Mouse (Mus musculus): Measurements from ENCODE around the gene Ceacam1. TPM values are rescaled to one million over a fixed set of nuclear protein-coding genes. Genes with fewer than 3 reads are reported as not detected.
"Not testable (repeated sequence)": the region's sequence is repeated elsewhere in the genome, so short reads cannot be mapped to it uniquely, and the experiment has no call there.

The Ceacam1 gene
- polyA plus RNA-seq, 1 experiment from 2014 or later: 54.7 TPM

DNA sequence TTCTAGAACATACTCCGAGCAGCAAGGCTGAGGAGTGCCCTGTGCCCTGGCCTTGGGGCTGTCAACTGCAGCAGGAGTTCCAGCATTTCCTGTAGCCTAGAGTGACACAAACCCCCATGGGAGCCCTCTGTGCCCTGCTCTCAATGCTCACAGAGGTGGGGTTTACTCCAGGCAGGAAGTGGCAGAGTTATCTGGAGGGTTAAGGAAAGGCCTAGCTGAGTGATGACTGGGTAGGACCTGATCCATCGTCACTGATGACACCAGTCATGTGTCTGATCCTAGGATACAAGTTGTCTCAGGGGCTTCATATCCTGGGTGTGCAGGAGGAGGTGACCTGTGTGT is 320 bp upstream of the Ceacam1 start:
- not testable (repeated sequence) for H3K27me3 ChIP-seq (replicated peaks); H3K27ac ChIP-seq; H3K4me2 ChIP-seq; H3K9me3 ChIP-seq; H3K9ac ChIP-seq; H3K36me3 ChIP-seq; H3K4me1 ChIP-seq; H3K4me3 ChIP-seq (replicated peaks)
- ATAC-seq (ENCODE audit: insufficient read depth, low FRiP score, low read depth): peak; percentile 4; the same call in 1 of the 2 replicates
- WGBS: 53% methylated on average over 2 of the region's 2 CpGs

DNA sequence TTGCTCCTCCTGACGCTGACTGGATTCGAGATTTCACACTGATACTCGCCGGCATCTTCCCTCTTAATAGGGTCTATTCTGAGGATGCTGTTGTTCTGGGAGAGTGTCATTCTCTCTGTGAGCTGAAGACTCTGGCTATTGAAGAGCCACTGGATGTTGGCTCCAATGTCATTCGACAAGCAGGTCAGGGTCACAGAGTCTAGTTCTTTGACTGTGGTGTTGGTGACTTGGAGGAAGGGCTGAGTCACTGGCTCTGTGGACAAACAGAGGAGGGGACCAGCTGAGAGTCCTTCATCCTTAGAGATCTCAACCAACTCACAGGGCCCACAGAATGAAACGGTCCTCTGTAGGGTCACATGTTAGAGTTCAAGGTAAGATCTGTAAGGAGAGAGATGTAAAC is 5.6 kb downstream of the Ceacam1 start:
- not testable (repeated sequence) for H3K27ac ChIP-seq; H3K9me3 ChIP-seq; H3K9ac ChIP-seq; H3K36me3 ChIP-seq; ATAC-seq (ENCODE audit: insufficient read depth, low FRiP score, low read depth); H3K4me2 ChIP-seq; H3K4me3 ChIP-seq (replicated peaks); H3K4me1 ChIP-seq; H3K27me3 ChIP-seq (replicated peaks)
- WGBS: 86% methylated on average over 6 of the region's 6 CpGs

DNA sequence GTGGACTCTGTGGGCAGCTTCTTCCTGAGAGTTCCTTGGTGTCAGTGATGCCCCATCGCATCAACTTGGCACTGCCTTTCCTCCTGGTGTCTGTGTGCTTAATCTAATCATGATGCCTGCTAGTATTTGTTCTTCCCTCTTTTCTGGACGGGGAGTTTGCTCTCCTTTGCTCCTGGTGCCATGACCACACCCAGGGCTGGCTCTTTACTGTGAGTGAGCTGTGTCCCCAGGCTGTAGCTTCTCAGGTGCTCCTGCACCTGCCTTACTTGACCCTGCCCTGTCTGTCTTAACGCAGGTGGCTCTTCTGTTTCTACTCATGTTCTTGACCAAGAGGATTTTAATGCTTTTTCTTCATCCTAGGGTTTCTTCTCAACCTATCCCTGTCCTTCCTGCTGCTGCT is 11.8 kb downstream of the Ceacam1 start:
- not testable (repeated sequence) for H3K4me2 ChIP-seq; H3K9me3 ChIP-seq; H3K9ac ChIP-seq; ATAC-seq (ENCODE audit: insufficient read depth, low FRiP score, low read depth); H3K27me3 ChIP-seq (replicated peaks); H3K4me1 ChIP-seq; H3K36me3 ChIP-seq; H3K27ac ChIP-seq; H3K4me3 ChIP-seq (replicated peaks)
- 63% methylated on average over 3 of the region's 3 CpGs for WGBS

DNA sequence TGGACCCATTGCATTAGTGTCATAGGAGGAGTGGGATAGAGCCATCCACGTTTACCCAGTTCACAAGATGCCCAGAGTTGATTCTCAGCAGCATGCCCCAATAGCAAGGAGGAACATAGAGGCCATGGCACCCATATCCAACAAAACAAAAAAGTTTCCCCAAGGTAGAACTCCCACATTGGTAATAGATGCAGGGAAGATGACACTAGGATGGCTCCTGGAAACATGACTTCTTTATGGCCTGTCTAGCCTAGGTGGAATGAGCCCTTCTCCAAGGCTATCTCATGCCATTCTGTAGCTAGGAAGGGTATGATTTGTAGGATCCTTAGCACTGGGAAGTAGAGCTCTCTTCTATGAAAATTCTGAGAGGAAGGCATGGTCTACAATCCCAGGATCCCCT is 12.4 kb downstream of the Ceacam1 start:
- WGBS: 54% methylated on average over 1 of the region's 1 CpGs

DNA sequence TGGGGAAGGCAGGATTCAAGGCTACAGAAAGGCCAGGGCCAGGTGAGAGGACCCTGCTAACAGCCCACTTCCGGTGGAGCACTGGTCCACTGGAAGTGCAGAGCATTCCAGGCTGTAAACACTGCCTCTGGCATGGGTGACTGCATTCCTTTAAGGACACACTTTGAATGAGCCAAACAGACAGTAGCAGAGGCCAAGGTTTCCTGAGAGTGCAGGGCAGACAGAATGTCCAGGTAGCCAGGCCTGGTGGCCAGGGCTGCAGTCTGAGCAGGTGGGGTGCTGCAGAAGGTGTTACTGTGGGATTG is 15.4 kb downstream of the Ceacam1 start:
- H3K9me3 ChIP-seq; H3K27ac ChIP-seq; H3K27me3 ChIP-seq (replicated peaks); H3K4me3 ChIP-seq (replicated peaks); H3K36me3 ChIP-seq; ATAC-seq (ENCODE audit: insufficient read depth, low FRiP score, low read depth); H3K9ac ChIP-seq; H3K4me1 ChIP-seq; H3K4me2 ChIP-seq: not testable (repeated sequence)
- no CpG with 5 or more reads among the region's 1 CpGs for WGBS

More for the DNA sequence above, 12.4 kb downstream of the Ceacam1 start:
- Histone ChIP-seq H3K4me1 (no peaks in the 10 kb centered on the region), H3K36me3 (no peaks in the 10 kb centered on the region), H3K27me3 (replicated peaks) (no peaks in the 10 kb centered on the region), H3K27ac (no peak overlapping the region), H3K9ac (no peak overlapping the region), H3K4me2 (no peak overlapping the region), H3K4me3 (replicated peaks) (no peak overlapping the region), H3K9me3 (no peaks in the 10 kb centered on the region)
- ATAC-seq (ENCODE audit: insufficient read depth, low FRiP score, low read depth): no peak

DNA sequence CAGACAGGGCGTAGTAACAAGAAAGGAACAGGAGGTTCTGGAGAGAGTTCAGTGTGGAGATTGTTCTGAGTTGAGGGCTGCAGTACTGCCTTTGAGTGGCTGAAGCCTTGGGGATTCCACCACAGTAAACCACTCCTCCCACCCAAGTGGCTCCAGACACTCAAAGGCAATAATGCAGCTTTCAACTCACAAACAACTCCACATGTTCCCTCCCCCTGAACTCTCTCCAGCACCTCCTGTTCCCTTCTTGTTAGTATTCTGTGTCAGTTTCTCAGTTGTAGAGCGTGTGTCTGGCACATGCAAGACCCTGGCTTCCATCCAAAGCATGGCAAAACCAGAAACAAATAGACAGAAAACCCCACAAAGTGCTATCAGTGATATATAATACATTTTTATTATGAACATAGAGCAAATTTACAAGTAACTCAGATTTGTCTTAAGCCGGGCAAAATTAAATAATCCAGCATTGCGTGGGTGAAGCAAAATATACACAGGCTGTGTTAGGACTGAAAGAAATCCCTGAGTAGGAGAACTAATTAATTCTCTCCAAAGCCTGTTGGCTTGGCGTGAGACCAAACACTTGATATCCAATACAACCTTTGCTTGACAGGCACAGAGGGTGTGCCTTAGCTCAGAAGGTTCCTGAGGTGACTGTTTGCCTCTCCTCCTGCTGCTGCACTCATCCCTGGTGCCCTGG is 15.9 kb downstream of the Ceacam1 start:
- WGBS: 59% methylated on average over 4 of the region's 5 CpGs

DNA sequence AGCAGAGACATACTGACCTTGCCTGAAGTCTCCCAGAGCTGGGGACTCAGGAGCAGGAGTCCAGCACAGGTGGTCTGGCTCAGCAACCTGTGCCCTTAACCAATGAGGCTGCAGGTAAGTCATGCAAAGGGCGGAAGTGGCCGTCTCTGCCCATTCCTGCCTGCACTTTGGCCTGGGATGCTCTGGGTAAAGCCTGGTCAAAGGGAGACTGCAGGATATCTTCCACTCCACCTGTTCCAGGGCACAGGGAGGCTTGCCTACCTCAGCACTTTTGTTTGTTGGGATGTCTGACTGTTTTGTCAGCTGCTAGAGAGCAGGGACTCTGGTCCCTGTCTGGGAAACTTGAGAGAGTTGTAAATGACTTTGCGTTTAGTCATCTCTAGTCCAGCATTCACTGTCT is 25.3 kb downstream of the Ceacam1 start:
- Histone ChIP-seq H3K4me2 (no peak overlapping the region), H3K27ac (no peak overlapping the region), H3K9ac (no peak overlapping the region), H3K4me3 (replicated peaks) (no peak overlapping the region), H3K27me3 (replicated peaks) (no peaks in the 10 kb centered on the region), H3K36me3 (no peaks in the 10 kb centered on the region), H3K4me1 (0 out of 2 replicates have a peak, but pooled peaks cover 6% of the 10 kb centered on the region), H3K9me3 (no peaks in the 10 kb centered on the region)
- 77% methylated on average over 3 of the region's 3 CpGs for WGBS
- ATAC-seq (ENCODE audit: insufficient read depth, low FRiP score, low read depth): no peak

More for the DNA sequence above, 15.9 kb downstream of the Ceacam1 start:
- H3K4me3 ChIP-seq (replicated peaks); H3K4me2 ChIP-seq; H3K9me3 ChIP-seq; H3K27me3 ChIP-seq (replicated peaks); H3K9ac ChIP-seq; H3K36me3 ChIP-seq; H3K27ac ChIP-seq; H3K4me1 ChIP-seq; ATAC-seq (ENCODE audit: insufficient read depth, low FRiP score, low read depth): not testable (repeated sequence)

DNA sequence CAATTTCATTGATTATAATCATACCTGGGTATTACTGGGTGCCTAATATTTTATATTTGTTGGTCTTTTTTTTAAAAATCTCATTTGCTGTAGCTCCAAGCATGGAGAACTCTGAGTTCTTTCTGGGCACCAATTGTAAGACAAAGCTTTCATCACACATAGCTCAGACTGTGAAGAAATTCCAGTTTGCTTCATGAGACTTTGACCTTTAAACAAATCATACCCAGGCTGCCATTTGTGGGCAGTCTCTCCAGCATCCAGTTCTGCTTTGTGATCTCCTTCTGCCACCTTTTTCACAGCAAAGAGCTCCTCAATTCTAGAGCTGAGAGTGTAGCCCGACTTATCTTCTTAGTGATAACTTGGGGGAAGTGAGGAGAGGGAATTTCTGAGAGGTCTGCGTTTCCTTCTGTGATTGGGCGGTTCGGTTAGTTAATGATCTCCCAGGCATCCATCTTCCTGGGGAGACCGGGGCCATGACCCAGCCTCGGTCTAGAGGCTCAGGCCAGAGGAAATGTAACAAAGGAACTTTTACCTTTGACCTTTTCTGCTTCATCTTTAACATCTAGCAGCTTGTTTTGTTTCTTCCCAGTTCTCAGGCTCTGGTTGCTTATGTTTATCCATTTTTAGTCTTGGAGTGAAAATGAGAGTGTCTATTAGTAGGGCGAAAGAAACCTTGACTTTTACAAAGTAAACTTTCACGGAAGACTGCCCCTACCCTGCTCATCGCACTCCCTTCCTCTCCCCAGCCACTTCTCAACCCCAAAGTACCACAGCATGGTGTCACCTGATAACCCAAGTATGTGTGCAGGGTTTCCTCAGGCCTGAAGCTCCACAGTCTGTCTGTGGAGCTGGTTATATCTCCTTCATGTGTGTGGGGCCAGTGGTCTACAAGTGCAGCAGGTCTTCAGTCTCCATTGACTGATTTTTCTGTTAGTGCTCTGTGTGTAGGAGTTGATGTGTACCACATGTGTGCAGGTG is 27.2 kb downstream of the Ceacam1 start:
- Histone ChIP-seq H3K4me1 (0 out of 2 replicates have a peak, but pooled peaks cover 6% of the 10 kb centered on the region), H3K9ac (no peak overlapping the region), H3K9me3 (no peaks in the 10 kb centered on the region), H3K4me2 (no peak overlapping the region), H3K36me3 (no peaks in the 10 kb centered on the region), H3K27ac (no peak overlapping the region), H3K4me3 (replicated peaks) (no peak overlapping the region), H3K27me3 (replicated peaks) (no peaks in the 10 kb centered on the region)
- 19% methylated on average over 9 of the region's 9 CpGs for WGBS
- 0 out of 2 replicates have a peak, but pooled peaks have one; percentile 18 for ATAC-seq (ENCODE audit: insufficient read depth, low FRiP score, low read depth)

DNA sequence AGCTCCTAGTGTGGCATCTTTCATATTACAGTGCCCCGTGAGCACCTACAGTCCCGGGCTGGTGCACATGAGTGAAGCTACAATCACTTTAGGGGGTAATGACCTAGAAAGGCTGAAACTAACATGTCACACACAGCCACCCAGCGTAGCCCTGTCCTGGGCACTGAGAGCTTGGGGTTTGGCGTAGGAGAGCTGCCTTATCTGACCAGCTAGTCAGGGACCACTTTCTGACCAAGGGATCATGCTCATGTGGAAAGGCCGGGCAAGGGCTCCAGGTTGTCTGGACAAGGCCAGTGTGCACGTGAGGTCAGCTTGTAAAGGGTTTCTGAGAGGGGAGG is 36.6 kb downstream of the Ceacam1 start:
- no peaks in the 10 kb centered on the region for H3K9me3 ChIP-seq
- WGBS: 80% methylated on average over 6 of the region's 6 CpGs
- peaks cover 9% of the 10 kb centered on the region; the same call in 1 of the 2 replicates for H3K4me1 ChIP-seq
- no peaks in the 10 kb centered on the region for H3K27me3 ChIP-seq (replicated peaks)
- H3K4me3 ChIP-seq (replicated peaks): no peak overlapping the region
- no peak for ATAC-seq (ENCODE audit: insufficient read depth, low FRiP score, low read depth)
- H3K27ac ChIP-seq: 0 out of 2 replicates have a peak overlapping the region, but pooled peaks have one; percentile 33
- H3K4me2 ChIP-seq: no peak overlapping the region
- H3K36me3 ChIP-seq: no peaks in the 10 kb centered on the region
- H3K9ac ChIP-seq: no peak overlapping the region

DNA sequence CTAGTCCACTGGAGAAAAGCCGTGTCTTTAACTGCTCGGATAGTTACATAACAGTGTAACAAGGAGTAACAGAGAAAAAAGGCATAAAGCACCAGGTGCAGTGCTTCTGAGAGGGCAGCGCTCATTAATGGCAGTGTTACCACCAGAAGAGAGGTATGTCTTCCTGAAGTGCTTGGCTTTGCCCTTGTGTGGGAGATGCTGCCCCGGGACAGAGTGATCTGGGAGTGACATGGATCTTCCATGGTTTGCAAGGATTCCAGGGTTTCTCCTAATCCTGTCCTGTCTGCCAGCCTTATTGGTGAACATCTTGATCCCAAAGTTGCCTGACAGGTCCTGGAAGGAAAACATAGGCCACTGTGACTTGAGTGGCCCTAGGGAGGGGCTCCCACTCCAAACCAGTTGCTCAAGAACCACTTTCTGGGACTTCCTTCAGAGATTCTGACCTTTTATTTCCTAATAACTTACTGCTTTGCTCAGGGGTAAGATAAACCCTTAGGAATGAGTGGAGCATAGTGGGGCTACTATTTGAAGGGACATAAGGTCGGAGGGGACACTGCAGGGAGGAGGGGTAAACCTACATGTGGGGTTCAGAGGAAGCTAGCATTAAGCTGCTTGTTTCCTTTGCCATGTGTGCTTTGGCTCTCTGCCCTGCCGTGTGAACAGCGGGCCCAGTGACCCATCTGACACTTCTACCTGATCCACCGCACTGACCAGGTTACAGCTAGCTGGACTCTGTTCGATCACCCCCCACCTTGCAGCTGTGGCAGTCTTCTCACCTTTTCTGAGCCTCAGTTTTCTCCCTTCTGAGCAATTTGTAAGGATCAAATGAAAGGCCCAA is 37.2 kb downstream of the Ceacam1 start:
- Histone ChIP-seq H3K4me1 (peaks cover 9% of the 10 kb centered on the region; the same call in 1 of the 2 replicates), H3K9me3 (no peaks in the 10 kb centered on the region), H3K4me3 (replicated peaks) (no peak overlapping the region), H3K27me3 (replicated peaks) (no peaks in the 10 kb centered on the region), H3K9ac (no peak overlapping the region), H3K36me3 (no peaks in the 10 kb centered on the region), H3K27ac (peak overlapping the region; percentile 33; the same call in 1 of the 2 replicates), H3K4me2 (no peak overlapping the region)
- ATAC-seq (ENCODE audit: insufficient read depth, low FRiP score, low read depth): peak; percentile 57; the same call in 1 of the 2 replicates
- 78% methylated on average over 9 of the region's 9 CpGs for WGBS

DNA sequence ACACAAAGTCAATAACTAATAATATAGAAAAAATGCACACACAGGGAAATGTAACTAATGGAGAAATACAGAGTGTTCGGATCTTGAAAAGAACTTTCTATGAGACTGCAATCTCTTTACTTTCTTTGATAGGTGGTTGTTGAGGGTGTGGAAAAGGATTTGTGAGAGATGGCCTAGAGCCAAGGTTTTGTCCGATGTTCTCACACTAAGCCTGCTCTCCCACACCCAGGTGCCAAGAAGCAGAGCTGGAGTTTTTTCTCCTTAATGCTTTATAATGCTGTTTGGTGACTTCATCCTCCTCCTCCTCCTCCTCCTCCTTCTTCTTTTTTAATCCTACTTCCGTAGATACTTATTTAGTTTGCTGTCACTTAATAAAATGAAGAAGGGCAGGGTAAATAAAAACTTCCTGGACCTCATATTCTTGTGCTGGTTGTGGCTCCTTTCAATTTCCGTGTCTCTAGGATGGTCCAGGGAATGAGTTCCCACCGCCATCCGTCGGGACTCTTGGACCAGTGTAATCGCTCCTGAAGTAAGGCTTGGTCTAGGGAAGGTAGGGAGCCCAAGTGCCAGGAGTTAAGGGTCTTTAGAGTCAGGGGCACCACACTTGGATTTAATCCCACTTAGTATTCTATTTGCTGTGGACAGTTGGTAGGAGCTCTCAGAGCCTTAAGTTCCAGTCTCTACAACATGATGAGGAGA is 38.1 kb downstream of the Ceacam1 start:
- no peaks in the 10 kb centered on the region for H3K27me3 ChIP-seq (replicated peaks)
- no peaks in the 10 kb centered on the region for H3K9me3 ChIP-seq
- H3K36me3 ChIP-seq: no peaks in the 10 kb centered on the region
- H3K27ac ChIP-seq: peak overlapping the region; percentile 33; the same call in 1 of the 2 replicates
- H3K4me3 ChIP-seq (replicated peaks): no peak overlapping the region
- no peak overlapping the region for H3K9ac ChIP-seq
- no peak; the same call in 1 of the 2 replicates for ATAC-seq (ENCODE audit: insufficient read depth, low FRiP score, low read depth)
- peaks cover 15% of the 10 kb centered on the region; the same call in 1 of the 2 replicates for H3K4me1 ChIP-seq
- WGBS: 72% methylated on average over 8 of the region's 8 CpGs
- H3K4me2 ChIP-seq: no peak overlapping the region

Measured in stomach, embryonic 15.5 days (tissue).